Mouse (Mus musculus) CH12.LX (cell line): ENCODE measurements around the gene Gm10696. TPM values are rescaled to one million over a fixed set of nuclear protein-coding genes. Genes with fewer than 3 reads are reported as not detected.
"Not testable (repeated sequence)": the region's sequence is repeated elsewhere in the genome, so short reads cannot be mapped to it uniquely, and the experiment has no call there.

Experiments used
- DNase-seq: peaks from one replicate; pipeline ENCODE4 v3.0.0-alpha.2; 2013; ENCODE audit errors: extremely low read depth
- H3K27ac ChIP-seq: 2 replicates; pipeline ENCODE4 v1.5.1; 2012; ENCODE audit warnings: low read depth, mild to moderate bottlenecking, control low read depth, moderate library complexity; ENCODE audit not compliant: insufficient read depth
- H3K27me3 ChIP-seq: replicated peaks from 2 replicates; pipeline ENCODE3; 2012; ENCODE audit warnings: inconsistent platforms
- H3K36me3 ChIP-seq, 2 experiments: replicated peaks in 1 of 2; 2 replicates each; pipeline versions ENCODE3 to v1.6.1; 2012; ENCODE audit warnings: inconsistent platforms in 1 of 2, low read length in 1 of 2, mild to moderate bottlenecking in 1 of 2, mixed read lengths in 1 of 2, moderate library complexity in 1 of 2; ENCODE audit not compliant: control insufficient read depth in 1 of 2, insufficient read depth in 1 of 2
- H3K4me1 ChIP-seq, 2 experiments: 2 replicates each; pipeline ENCODE4 v1.6.1; 2012; ENCODE audit warnings: inconsistent platforms in 1 of 2, moderate library complexity in 1 of 2; ENCODE audit not compliant: insufficient read depth in 2 of 2, control insufficient read depth in 1 of 2
- H3K4me2 ChIP-seq: 2 replicates; pipeline ENCODE4 v1.6.1; 2012; ENCODE audit warnings: low read depth, mild to moderate bottlenecking, control low read depth; ENCODE audit not compliant: poor library complexity, insufficient read depth, severe bottlenecking
- H3K4me3 ChIP-seq, 3 experiments: fragments of 150-350 bp in 1 of 3; sonication (generic) in 1 of 3; replicated peaks in 1 of 3; 2 replicates each; pipeline versions ENCODE3 to v1.5.1; 2011 to 2012; ENCODE audit warnings: low read depth in 2 of 3, low read length in 2 of 3, mild to moderate bottlenecking in 2 of 3, moderate library complexity in 2 of 3, control low read depth in 1 of 3, improper control_type of control experiment in 1 of 3, inconsistent platforms in 1 of 3, mixed read lengths in 1 of 3; ENCODE audit not compliant: poor library complexity in 1 of 3
- H3K79me2 ChIP-seq: replicated peaks from 2 replicates; pipeline ENCODE4 v1.6.1; 2012; ENCODE audit warnings: mild to moderate bottlenecking, moderate library complexity; ENCODE audit not compliant: control insufficient read depth, poor library complexity, insufficient read depth, severe bottlenecking; ENCODE audit errors: extremely low read depth
- H3K9ac ChIP-seq: 2 replicates; pipeline ENCODE4 v1.6.1; 2012; ENCODE audit warnings: low read depth, mild to moderate bottlenecking, control low read depth, moderate library complexity; ENCODE audit not compliant: insufficient read depth
- H3K9me3 ChIP-seq: replicated peaks from 2 replicates; pipeline ENCODE3; 2012; ENCODE audit warnings: low read length, inconsistent platforms, mixed read lengths
- dilution Hi-C: fragments of 300-500 bp; cut with MboI; formaldehyde crosslinking; loops from 2 replicates; pipeline ENCODE4 v1.14.3; 2020; ENCODE audit warnings: low sequenced_read_pairs; ENCODE audit not compliant: extremely low pct_unique_long_range_greater_than_20kb, extremely low pct_ligation_motif_present
- in situ Hi-C: fragments of 300-500 bp; cut with MboI; formaldehyde crosslinking; loops from 3 replicates; pipeline ENCODE4 v1.14.3; 2019; ENCODE audit warnings: low sequenced_read_pairs, low pct_ligation_motif_present, low pct_unique_long_range_greater_than_20kb, mixed read lengths
- polyA plus RNA-seq: library from polyadenylated mRNA; unstranded; fragments of >175 nt; gene quantifications from 2 replicates; pipeline ENCODE4 v1.2.1, GENCODE M21; 2012; ENCODE audit warnings: low read depth; ENCODE audit not compliant: insufficient read length
- total RNA-seq, 2 experiments: library from RNA; depleted of rRNA; stranded (reverse); fragments of 300-350 nt in 1 of 2; fragments of >200 nt in 1 of 2; gene quantifications; 2 replicates each; pipeline ENCODE4 v1.2.3; 2012 to 2014

The Gm10696 gene
- total RNA-seq (2012; rRNA removed) = not detected in 2 replicates
- total RNA-seq (2014; rRNA removed) = not detected in 2 replicates
- polyA plus RNA-seq = not detected in 2 replicates

GRCm38 (mm10) chr3:94178093-94178492, at the start of gene Gm10696:
Gene Gm10696 (minus strand): TSS chr3:94178193.
- H3K79me2 ChIP-seq, H3K4me3 ChIP-seq: not testable (repeated sequence)

DNA sequence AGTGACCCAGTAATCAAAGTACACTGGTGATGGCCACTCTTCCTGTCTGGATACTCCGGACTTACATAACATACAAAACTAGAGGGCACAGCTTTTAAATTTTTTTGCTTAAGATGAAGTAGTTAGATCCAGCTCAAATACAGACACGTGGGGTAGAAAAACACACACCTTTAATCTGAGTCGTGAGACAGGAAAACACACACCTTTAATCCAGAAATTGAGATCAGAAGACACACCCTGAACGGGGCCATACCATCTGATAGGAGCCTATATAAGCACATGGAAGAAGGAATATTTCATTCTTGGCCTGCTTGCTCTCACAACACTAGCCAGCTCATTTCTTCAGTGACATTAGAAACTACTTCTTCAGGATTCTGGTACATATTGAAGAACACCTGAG, 18.4 kb upstream of the Gm10696 start, which contains the start of gene Gm5286:
Gene Gm5286 (plus strand): TSS at position 301 of the 400 bp plus-strand sequence.
- dilution Hi-C loops, DNase-seq, H3K27ac ChIP-seq, H3K36me3 ChIP-seq, H3K4me3 ChIP-seq, H3K9me3 ChIP-seq, H3K27me3 ChIP-seq, H3K79me2 ChIP-seq, in situ Hi-C loops, H3K4me1 ChIP-seq, H3K9ac ChIP-seq, H3K4me2 ChIP-seq: not testable (repeated sequence)

More at GRCm38 (mm10) chr3:94178093-94178492, at the start of gene Gm10696:
- H3K27me3 ChIP-seq, H3K27ac ChIP-seq, H3K36me3 ChIP-seq, H3K4me2 ChIP-seq, H3K9me3 ChIP-seq, dilution Hi-C loops, in situ Hi-C loops, DNase-seq, H3K4me1 ChIP-seq, H3K9ac ChIP-seq: not testable (repeated sequence)

GRCm38 (mm10) chr3:94167351-94167750, 10.6 kb downstream of the Gm10696 start:
- H3K4me2 ChIP-seq, H3K9ac ChIP-seq, H3K4me3 ChIP-seq, H3K79me2 ChIP-seq, DNase-seq, H3K4me1 ChIP-seq, H3K36me3 ChIP-seq, H3K27me3 ChIP-seq, dilution Hi-C loops, in situ Hi-C loops, H3K27ac ChIP-seq, H3K9me3 ChIP-seq: not testable (repeated sequence)

Other genes starting within 250 kb of the Gm10696 start
- gene Gm9117, start 234.7 kb downstream of the Gm10696 start, total RNA-seq (2012; rRNA removed) = not detected in 2 replicates
- not detected in 2 replicates for gene Gm9117, start 234.7 kb downstream of the Gm10696 start, total RNA-seq (2014; rRNA removed)
- not detected in 2 replicates for gene Gm9117, start 234.7 kb downstream of the Gm10696 start, polyA plus RNA-seq
- gene Tdpoz5, start 216.9 kb downstream of the Gm10696 start, total RNA-seq (2012; rRNA removed) = 0.17 TPM in 1 of 2 replicates, not detected in the other
- gene Tdpoz5, start 216.9 kb downstream of the Gm10696 start, total RNA-seq (2014; rRNA removed) = not detected in 2 replicates
- gene Tdpoz5, start 216.9 kb downstream of the Gm10696 start, polyA plus RNA-seq = not detected in 2 replicates
- gene Gm9125, start 123.3 kb downstream of the Gm10696 start, total RNA-seq (2012; rRNA removed) = not detected in 2 replicates
- not detected in 2 replicates for gene Gm9125, start 123.3 kb downstream of the Gm10696 start, total RNA-seq (2014; rRNA removed)
- gene Gm9125, start 123.3 kb downstream of the Gm10696 start, polyA plus RNA-seq = not detected in 2 replicates
- gene Gm10697, start 105.5 kb downstream of the Gm10696 start, total RNA-seq (2012; rRNA removed) = 0.17 TPM in 1 of 2 replicates, not detected in the other
- not detected in 2 replicates for gene Gm10697, start 105.5 kb downstream of the Gm10696 start, total RNA-seq (2014; rRNA removed)
- not detected in 2 replicates for gene Gm10697, start 105.5 kb downstream of the Gm10696 start, polyA plus RNA-seq
- not detected in 2 replicates for gene Gm5286, start 18.5 kb upstream of the Gm10696 start, total RNA-seq (2012; rRNA removed)
- not detected in 2 replicates for gene Gm5286, start 18.5 kb upstream of the Gm10696 start, total RNA-seq (2014; rRNA removed)
- gene Gm5286, start 18.5 kb upstream of the Gm10696 start, polyA plus RNA-seq = not detected in 2 replicates
- gene Gm4778, start 85.8 kb upstream of the Gm10696 start, total RNA-seq (2012; rRNA removed) = not detected in 2 replicates
- gene Gm4778, start 85.8 kb upstream of the Gm10696 start, total RNA-seq (2014; rRNA removed) = not detected in 2 replicates
- gene Gm4778, start 85.8 kb upstream of the Gm10696 start, polyA plus RNA-seq = not detected in 2 replicates
- 2.2 and 2.4 TPM in 2 replicates for gene Them4, start 131.9 kb upstream of the Gm10696 start, total RNA-seq (2012; rRNA removed)
- gene Them4, start 131.9 kb upstream of the Gm10696 start, total RNA-seq (2014; rRNA removed) = 6.3 and 7.2 TPM in 2 replicates
- 3.6 and 4.8 TPM in 2 replicates for gene Them4, start 131.9 kb upstream of the Gm10696 start, polyA plus RNA-seq
- gene Them5, start 163.9 kb upstream of the Gm10696 start, total RNA-seq (2012; rRNA removed) = not detected in 2 replicates
- gene Them5, start 163.9 kb upstream of the Gm10696 start, total RNA-seq (2014; rRNA removed) = not detected in 2 replicates
- gene Them5, start 163.9 kb upstream of the Gm10696 start, polyA plus RNA-seq = not detected in 2 replicates
- not detected in 2 replicates for gene C2cd4d, start 184.2 kb upstream of the Gm10696 start, total RNA-seq (2012; rRNA removed)
- not detected in 2 replicates for gene C2cd4d, start 184.2 kb upstream of the Gm10696 start, total RNA-seq (2014; rRNA removed)
- not detected in 2 replicates for gene C2cd4d, start 184.2 kb upstream of the Gm10696 start, polyA plus RNA-seq
- 0.47 and 0.71 TPM in 2 replicates for gene Rorc, start 194.6 kb upstream of the Gm10696 start, total RNA-seq (2012; rRNA removed)
- 1.2 TPM in 2 replicates for gene Rorc, start 194.6 kb upstream of the Gm10696 start, total RNA-seq (2014; rRNA removed)
- gene Rorc, start 194.6 kb upstream of the Gm10696 start, polyA plus RNA-seq = 1.0 and 1.2 TPM in 2 replicates
- not detected in 2 replicates for gene Lingo4, start 220.3 kb upstream of the Gm10696 start, total RNA-seq (2012; rRNA removed)
- not detected in 2 replicates for gene Lingo4, start 220.3 kb upstream of the Gm10696 start, total RNA-seq (2014; rRNA removed)
- gene Lingo4, start 220.3 kb upstream of the Gm10696 start, polyA plus RNA-seq = not detected in 2 replicates
- not detected in 2 replicates for gene Tdrkh, start 235.1 kb upstream of the Gm10696 start, total RNA-seq (2012; rRNA removed)
- gene Tdrkh, start 235.1 kb upstream of the Gm10696 start, total RNA-seq (2014; rRNA removed) = not detected in 2 replicates
- gene Tdrkh, start 235.1 kb upstream of the Gm10696 start, polyA plus RNA-seq = not detected in 2 replicates